Mouse (Mus musculus) forebrain, embryonic 12.5 days (tissue): ENCODE measurements around the gene Cdh24. TPM values are rescaled to one million over a fixed set of nuclear protein-coding genes. Genes with fewer than 3 reads are reported as not detected.

Experiments used
- ATAC-seq: fragments of 200-750 bp; cut with Nextera tagmentation; 2 replicates; pipeline ENCODE4 v1.8.0; 2017; ENCODE audit warnings: moderate TSS enrichment; ENCODE audit not compliant: low FRiP score
- H3K27ac ChIP-seq: fragments of 300-500 bp; sonication (generic); 2 replicates; pipeline ENCODE4 v1.5.1; 2016; ENCODE audit warnings: mild to moderate bottlenecking
- H3K27me3 ChIP-seq: fragments of 300-500 bp; sonication (generic); 2 replicates; pipeline ENCODE4 v1.6.1; 2016; ENCODE audit warnings: mild to moderate bottlenecking
- H3K36me3 ChIP-seq: fragments of 300-500 bp; sonication (generic); replicated peaks from 2 replicates; pipeline ENCODE4 v1.6.1; 2016; ENCODE audit warnings: mild to moderate bottlenecking
- H3K4me1 ChIP-seq: fragments of 300-500 bp; sonication (generic); 2 replicates; pipeline ENCODE4 v1.6.1; 2016
- H3K4me2 ChIP-seq: fragments of 300-500 bp; sonication (generic); 2 replicates; pipeline ENCODE4 v1.6.1; 2016; ENCODE audit warnings: mild to moderate bottlenecking, moderate library complexity
- H3K4me3 ChIP-seq: fragments of 300-500 bp; sonication (generic); replicated peaks from 2 replicates; pipeline ENCODE4 v1.5.1; 2016; ENCODE audit warnings: mild to moderate bottlenecking
- H3K9ac ChIP-seq: fragments of 300-500 bp; sonication (generic); 2 replicates; pipeline ENCODE4 v1.6.1; 2016; ENCODE audit warnings: mild to moderate bottlenecking
- H3K9me3 ChIP-seq: fragments of 300-500 bp; sonication (generic); 2 replicates; pipeline ENCODE4 v1.6.1; 2016
- WGBS: fragments of 180-500 bp; shearing (Covaris S2); methylation state at CpG from one replicate; pipeline ENCODE4 v1.1.7; 2016; 5-methylcytosine and 5-hydroxymethylcytosine counted together
- polyA plus RNA-seq: library from polyadenylated mRNA; unstranded; fragments of >200 nt; fragmentation: Nextera tagmentation; extraction: Ambion mirVana; gene quantifications from 2 replicates; pipeline ENCODE4 v1.2.1, GENCODE M21; 2016

Gene Cdh24
- polyA plus RNA-seq, 1 experiment from 2014 or later: 10.7 TPM

- 78% methylated on average over 5 of the region's 5 CpGs for WGBS
- Histone ChIP-seq H3K4me2 (no peak overlapping the region), H3K36me3 (peaks cover 61% of the 10 kb centered on the region), H3K27me3 (no peaks in the 10 kb centered on the region), H3K4me1 (peaks cover 22% of the 10 kb centered on the region), H3K27ac (no peak overlapping the region), H3K4me3 (no peak overlapping the region), H3K9ac (no peak overlapping the region), H3K9me3 (no peaks in the 10 kb centered on the region)
- ATAC-seq: no peak
Observed at GRCm38 (mm10) chr14:54638210-54638609, 3.0 kb downstream of the Cdh24 start.

- WGBS: 50% methylated on average over 8 of the region's 8 CpGs
- H3K36me3 ChIP-seq: peaks cover 62% of the 10 kb centered on the region
Observed at GRCm38 (mm10) chr14:54636954-54637353, 4.2 kb downstream of the Cdh24 start.

DNA sequence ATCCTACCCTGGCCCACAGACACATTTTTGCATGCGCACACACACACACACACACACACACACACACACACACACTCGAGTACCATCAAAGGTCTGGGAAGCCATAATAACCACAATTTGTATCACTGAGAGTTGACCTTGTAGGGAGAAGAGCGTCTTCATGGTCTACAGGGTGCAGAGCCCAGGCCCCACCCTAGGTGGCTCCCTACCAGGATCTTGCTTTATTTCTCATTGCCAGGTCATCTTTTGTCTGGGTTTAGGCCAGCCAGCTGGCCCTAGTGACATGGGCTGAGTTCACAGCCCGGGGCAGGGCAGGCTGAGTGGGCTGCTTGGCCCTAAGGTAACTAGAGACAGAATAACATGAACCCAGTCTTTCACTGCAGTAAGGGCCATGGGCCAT lies 7.0 kb downstream of the Cdh24 start:
- ATAC-seq: no peak
- Histone ChIP-seq H3K36me3 (peaks cover 88% of the 10 kb centered on the region), H3K4me1 (peaks cover 5% of the 10 kb centered on the region; the same call in 1 of the 2 replicates), H3K4me2 (no peak overlapping the region), H3K4me3 (no peak overlapping the region), H3K27ac (no peak overlapping the region), H3K27me3 (no peaks in the 10 kb centered on the region), H3K9me3 (no peaks in the 10 kb centered on the region), H3K9ac (no peak overlapping the region)
- WGBS: 86% methylated on average over 4 of the region's 4 CpGs

More at GRCm38 (mm10) chr14:54636954-54637353, 4.2 kb downstream of the Cdh24 start:
- ATAC-seq: no peak
- H3K4me1 ChIP-seq: peaks cover 22% of the 10 kb centered on the region
- no peak overlapping the region for H3K4me3 ChIP-seq
- H3K4me2 ChIP-seq: no peak overlapping the region
- no peak overlapping the region for H3K27ac ChIP-seq
- H3K27me3 ChIP-seq: no peaks in the 10 kb centered on the region
- H3K9ac ChIP-seq: no peak overlapping the region
- H3K9me3 ChIP-seq: no peaks in the 10 kb centered on the region

GRCm38 (mm10) chr14:54632252-54632651 lies 8.9 kb downstream of the Cdh24 start:
- H3K4me1 ChIP-seq: no peaks in the 10 kb centered on the region
- H3K4me3 ChIP-seq: no peak overlapping the region
- peaks cover 76% of the 10 kb centered on the region for H3K36me3 ChIP-seq
- H3K27ac ChIP-seq: no peak overlapping the region
- H3K27me3 ChIP-seq: no peaks in the 10 kb centered on the region
- WGBS: 94% methylated on average over 37 of the region's 37 CpGs
- ATAC-seq: no peak
- no peaks in the 10 kb centered on the region for H3K9me3 ChIP-seq
- H3K9ac ChIP-seq: no peak overlapping the region
- no peak overlapping the region for H3K4me2 ChIP-seq

GRCm38 (mm10) chr14:54631240-54631599 lies 9.9 kb downstream of the Cdh24 start:
- 67% methylated on average over 4 of the region's 4 CpGs for WGBS
- Histone ChIP-seq H3K4me3 (no peak overlapping the region), H3K9me3 (no peaks in the 10 kb centered on the region), H3K27ac (peak overlapping the region; percentile 51; the same call in 1 of the 2 replicates), H3K27me3 (no peaks in the 10 kb centered on the region), H3K4me1 (no peaks in the 10 kb centered on the region), H3K36me3 (peaks cover 66% of the 10 kb centered on the region), H3K4me2 (no peak overlapping the region), H3K9ac (no peak overlapping the region)
- ATAC-seq: no peak

DNA sequence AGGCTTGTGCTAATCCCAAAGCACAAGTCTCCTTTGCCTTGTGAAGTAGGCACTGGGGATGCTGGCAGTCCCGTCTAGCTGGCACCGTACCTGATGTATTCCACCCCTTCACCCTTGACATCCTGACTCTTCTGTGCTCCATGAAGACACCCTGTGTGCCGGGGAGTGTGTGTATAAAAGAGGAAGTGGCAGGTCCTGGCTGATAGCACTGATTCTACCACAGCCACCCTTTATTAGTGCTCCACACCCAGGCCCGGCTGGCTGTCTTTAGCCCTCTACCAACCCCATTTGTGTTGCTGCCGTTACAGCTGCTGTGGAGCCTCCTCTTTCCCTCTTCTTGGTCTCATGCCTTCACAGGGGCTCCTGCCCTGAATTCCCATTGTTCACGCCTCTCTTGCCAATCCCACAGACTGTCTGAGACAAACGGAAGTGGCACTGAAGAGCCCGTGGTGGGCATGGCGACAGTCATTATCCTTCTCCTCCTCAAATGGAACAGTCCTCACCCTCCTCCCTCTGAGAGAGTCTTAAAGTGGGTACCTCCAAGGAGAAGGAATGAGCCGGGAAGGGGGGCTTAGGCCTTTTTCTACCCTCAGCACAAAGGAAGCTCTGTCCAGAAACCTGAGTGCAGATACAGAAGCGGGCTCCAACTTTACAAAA lies 10.5 kb downstream of the Cdh24 start:
- Histone ChIP-seq H3K4me1 (no peaks in the 10 kb centered on the region), H3K27ac (peak overlapping the region; percentile 51; the same call in 1 of the 2 replicates), H3K27me3 (no peaks in the 10 kb centered on the region), H3K36me3 (peaks cover 61% of the 10 kb centered on the region), H3K9me3 (no peaks in the 10 kb centered on the region), H3K4me2 (no peak overlapping the region), H3K4me3 (no peak overlapping the region), H3K9ac (no peak overlapping the region)
- 78% methylated on average over 11 of the region's 11 CpGs for WGBS
- peak; percentile 47; the same call in 1 of the 2 replicates for ATAC-seq

- no peak for ATAC-seq
- Histone ChIP-seq H3K36me3 (peaks cover 55% of the 10 kb centered on the region), H3K9ac (no peak overlapping the region), H3K9me3 (no peaks in the 10 kb centered on the region), H3K27ac (no peak overlapping the region), H3K4me2 (no peak overlapping the region), H3K27me3 (no peaks in the 10 kb centered on the region), H3K4me1 (no peaks in the 10 kb centered on the region), H3K4me3 (no peak overlapping the region)
- WGBS: 87% methylated on average over 2 of the region's 2 CpGs
Observed at GRCm38 (mm10) chr14:54629797-54630196, 11.4 kb downstream of the Cdh24 start.

GRCm38 (mm10) chr14:54628103-54628502 lies 13.1 kb downstream of the Cdh24 start:
- no peaks in the 10 kb centered on the region for H3K9me3 ChIP-seq
- ATAC-seq: no peak
- WGBS: 74% methylated on average over 5 of the region's 5 CpGs
- no peak overlapping the region for H3K4me3 ChIP-seq
- H3K9ac ChIP-seq: no peak overlapping the region
- no peak overlapping the region for H3K27ac ChIP-seq
- no peaks in the 10 kb centered on the region for H3K4me1 ChIP-seq
- peaks cover 38% of the 10 kb centered on the region for H3K36me3 ChIP-seq
- no peaks in the 10 kb centered on the region for H3K27me3 ChIP-seq
- H3K4me2 ChIP-seq: no peak overlapping the region

GRCm38 (mm10) chr14:54624976-54625375 lies 16.2 kb downstream of the Cdh24 start:
- no peak for ATAC-seq
- Histone ChIP-seq H3K9ac (no peak overlapping the region), H3K36me3 (0 out of 2 replicates have a peak, but pooled peaks cover 6% of the 10 kb centered on the region), H3K4me1 (no peaks in the 10 kb centered on the region), H3K27me3 (no peaks in the 10 kb centered on the region), H3K27ac (no peak overlapping the region), H3K4me3 (no peak overlapping the region), H3K4me2 (no peak overlapping the region), H3K9me3 (no peaks in the 10 kb centered on the region)
- 78% methylated on average over 10 of the region's 10 CpGs for WGBS

DNA sequence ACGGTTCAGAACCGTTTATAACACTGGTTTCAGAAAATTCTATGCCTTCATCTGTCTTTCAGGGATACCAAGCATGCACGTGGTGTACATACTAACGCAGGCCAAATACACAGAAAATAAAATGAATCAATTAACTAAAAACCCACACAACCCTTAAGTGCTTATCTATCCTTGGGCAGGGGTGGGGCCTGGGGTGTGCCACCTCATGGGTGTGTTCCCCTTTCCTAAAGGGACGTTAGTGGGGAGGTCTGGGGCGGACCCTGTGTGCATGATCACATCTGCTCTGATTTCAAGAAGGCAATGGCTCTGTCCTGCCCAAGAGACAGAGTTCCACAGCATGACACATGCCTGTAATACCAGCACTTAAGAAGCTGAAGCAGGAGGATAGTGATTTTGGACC lies 17.8 kb downstream of the Cdh24 start:
- H3K9ac ChIP-seq: no peak overlapping the region
- no peak overlapping the region for H3K4me2 ChIP-seq
- ATAC-seq: no peak
- H3K27ac ChIP-seq: no peak overlapping the region
- no peaks in the 10 kb centered on the region for H3K36me3 ChIP-seq
- no peaks in the 10 kb centered on the region for H3K27me3 ChIP-seq
- H3K9me3 ChIP-seq: no peaks in the 10 kb centered on the region
- WGBS: 87% methylated on average over 6 of the region's 6 CpGs
- no peaks in the 10 kb centered on the region for H3K4me1 ChIP-seq
- no peak overlapping the region for H3K4me3 ChIP-seq

GRCm38 (mm10) chr14:54621133-54621532 lies 20.0 kb downstream of the Cdh24 start, which contains the start of gene Psmb11:
Gene Psmb11 (plus strand): TSS chr14:54621433.
- no peak within 1 kb of the TSS for H3K9ac ChIP-seq
- H3K4me3 ChIP-seq: no peak within 1 kb of the TSS
- no peak within 1 kb of the TSS for H3K27ac ChIP-seq
- H3K9me3 ChIP-seq: no peaks in the 10 kb centered on the region
- no peak within 1 kb of the TSS for H3K4me2 ChIP-seq
- H3K4me1 ChIP-seq: peaks cover 11% of the 10 kb centered on the region
- ATAC-seq: no peak
- peaks cover 4% of the 10 kb centered on the region for H3K36me3 ChIP-seq
- 88% methylated on average over 1 of the region's 1 CpGs for WGBS
- H3K27me3 ChIP-seq: no peaks in the 10 kb centered on the region

GRCm38 (mm10) chr14:54617897-54618365 lies 23.2 kb downstream of the Cdh24 start, which contains the start of gene Psmb5:
Gene Psmb5 (minus strand): TSS chr14:54618022.
- peak within 1 kb of the TSS; percentile 75 for H3K4me2 ChIP-seq
- WGBS: under 1% methylated on average over 25 of the region's 25 CpGs
- ATAC-seq: peak; percentile 92
- no peaks in the 10 kb centered on the region for H3K27me3 ChIP-seq
- H3K4me1 ChIP-seq: peaks cover 11% of the 10 kb centered on the region
- peaks cover 30% of the 10 kb centered on the region for H3K36me3 ChIP-seq
- H3K27ac ChIP-seq: peak within 1 kb of the TSS; percentile 76
- peak within 1 kb of the TSS; percentile 90 for H3K9ac ChIP-seq
- no peaks in the 10 kb centered on the region for H3K9me3 ChIP-seq
- H3K4me3 ChIP-seq: peak within 1 kb of the TSS; percentile 88
